Mouse (Mus musculus): ENCODE results near the gene Wrap73. TPM values are rescaled to one million over a fixed set of nuclear protein-coding genes. Genes with fewer than 3 reads are reported as not detected.
A peak's percentile ranks its signal among the peaks of the same experiment; 100 is the strongest.

Gene Wrap73
- 10 to 100 TPM in 1 of 2 experiments, 1 to 10 TPM in 1; 9.7 to 10.5 TPM for total RNA-seq (2021)
- long read RNA-seq, experiment 1, transcript Wrap73-201 (12 exons, 1,598 nt), result major isoform, 12 of 16 reads
- long read RNA-seq, experiment 1, partial matches to known transcripts, result 1 of 16 reads
- long read RNA-seq, experiment 1, other reads (novel, unspliced or antisense), result 3 of 16 reads
- long read RNA-seq, experiment 2, transcript Wrap73-201 (12 exons, 1,598 nt), result major isoform, 17 of 18 reads
- long read RNA-seq, experiment 2, partial matches to known transcripts, result 0 of 18 reads
- long read RNA-seq, experiment 2, other reads (novel, unspliced or antisense), result 1 of 18 reads

- peak; percentile 87 for DNase-seq
These were observed at the start of gene Wrap73 for GRCm38 (mm10) chr4:154142211-154143040. Wrap73 (plus strand) TSS chr4:154142372.

- peak; percentile 27 for DNase-seq
These were observed 49.0 kb upstream of the Wrap73 start for GRCm38 (mm10) chr4:154093210-154093609.

GRCm38 (mm10) chr4:154096111-154096510 is 46.1 kb upstream of the Wrap73 start:
- DNase-seq, result no peak

- DNase-seq, result no peak
These were observed 42.8 kb upstream of the Wrap73 start for GRCm38 (mm10) chr4:154099361-154099760.

- DNase-seq, result no peak
These were observed 38.8 kb upstream of the Wrap73 start for GRCm38 (mm10) chr4:154103386-154103785.

- no peak for DNase-seq
These were observed 38.3 kb upstream of the Wrap73 start for GRCm38 (mm10) chr4:154103912-154104311.

GRCm38 (mm10) chr4:154105381-154106001 is 36.7 kb upstream of the Wrap73 start:
- DNase-seq, result peak; percentile 69

- DNase-seq, result no peak
These were observed 35.6 kb upstream of the Wrap73 start for GRCm38 (mm10) chr4:154106497-154107061.

GRCm38 (mm10) chr4:154109216-154109849 is 32.8 kb upstream of the Wrap73 start:
- DNase-seq, result peak; percentile 25

GRCm38 (mm10) chr4:154109850-154110243 is 32.3 kb upstream of the Wrap73 start:
- no peak for DNase-seq

- DNase-seq, result no peak
These were observed 25.8 kb upstream of the Wrap73 start for GRCm38 (mm10) chr4:154116421-154116820.

GRCm38 (mm10) chr4:154118782-154119181 is 23.4 kb upstream of the Wrap73 start:
- DNase-seq, result no peak

GRCm38 (mm10) chr4:154119208-154119607 is 23.0 kb upstream of the Wrap73 start:
- DNase-seq, result no peak

- no peak for DNase-seq
These were observed 20.4 kb upstream of the Wrap73 start for GRCm38 (mm10) chr4:154121800-154122199.

GRCm38 (mm10) chr4:154122374-154122773 is 19.8 kb upstream of the Wrap73 start:
- no peak for DNase-seq

- DNase-seq, result no peak
These were observed 18.6 kb upstream of the Wrap73 start for GRCm38 (mm10) chr4:154123553-154123952.

- no peak for DNase-seq
These were observed 17.0 kb upstream of the Wrap73 start for GRCm38 (mm10) chr4:154125202-154125601.

GRCm38 (mm10) chr4:154127273-154127672 is 14.9 kb upstream of the Wrap73 start:
- DNase-seq, result no peak

- DNase-seq, result no peak
These were observed 12.2 kb upstream of the Wrap73 start for GRCm38 (mm10) chr4:154129950-154130349.

GRCm38 (mm10) chr4:154131894-154132293 is 10.3 kb upstream of the Wrap73 start:
- no peak for DNase-seq

GRCm38 (mm10) chr4:154134803-154135202 is 7.4 kb upstream of the Wrap73 start:
- DNase-seq, result no peak

- DNase-seq, result no peak
These were observed 5.0 kb upstream of the Wrap73 start for GRCm38 (mm10) chr4:154137139-154137538.
